Mouse (Mus musculus) heart, postnatal 36 days (tissue): Measurements from ENCODE around the gene Atp6v1g3. TPM values are rescaled to one million over a fixed set of nuclear protein-coding genes. Genes with fewer than 3 reads are reported as not detected.
A peak's percentile ranks its signal among the peaks of the same experiment; 100 is the strongest.

Experiments used
- DNase-seq, 2 experiments: peaks; one replicate each; pipeline ENCODE4 v3.0.0; 2021 to 2022
- intact Hi-C: fragments of 180-260 bp; cut with DNase I; formaldehyde crosslinking; loops from one replicate; pipeline ENCODE4 v1.15.1; 2025
- total RNA-seq, 2 experiments: library from RNA; stranded (reverse); gene quantifications; 2 replicates each; pipeline ENCODE4 v1.2.3; 2021

The Atp6v1g3 gene
- total RNA-seq = not detected

DNA sequence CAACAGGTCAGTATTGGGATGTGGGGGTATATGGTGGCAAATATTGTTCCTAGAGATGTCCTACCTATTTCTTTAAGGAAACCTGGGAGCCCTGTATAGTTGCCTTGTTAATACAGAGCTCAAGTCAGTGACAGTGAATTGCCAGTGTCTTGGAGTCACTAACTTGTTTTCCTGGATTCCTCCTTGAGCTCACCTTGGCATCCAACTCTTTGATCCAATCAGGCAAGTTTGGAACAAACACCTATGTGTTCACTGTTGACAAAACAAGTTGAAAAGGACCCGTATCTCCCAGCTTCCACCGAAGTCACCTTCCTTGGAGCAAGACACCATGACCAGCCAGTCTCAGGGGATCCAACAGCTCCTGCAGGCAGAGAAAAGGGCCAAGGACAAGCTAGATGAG lies at the start of gene Atp6v1g3:
Atp6v1g3 (plus strand) TSS at position 301 of the 400 bp plus-strand sequence.
- intact Hi-C loops = no loop called here
- no peak for DNase-seq

DNA sequence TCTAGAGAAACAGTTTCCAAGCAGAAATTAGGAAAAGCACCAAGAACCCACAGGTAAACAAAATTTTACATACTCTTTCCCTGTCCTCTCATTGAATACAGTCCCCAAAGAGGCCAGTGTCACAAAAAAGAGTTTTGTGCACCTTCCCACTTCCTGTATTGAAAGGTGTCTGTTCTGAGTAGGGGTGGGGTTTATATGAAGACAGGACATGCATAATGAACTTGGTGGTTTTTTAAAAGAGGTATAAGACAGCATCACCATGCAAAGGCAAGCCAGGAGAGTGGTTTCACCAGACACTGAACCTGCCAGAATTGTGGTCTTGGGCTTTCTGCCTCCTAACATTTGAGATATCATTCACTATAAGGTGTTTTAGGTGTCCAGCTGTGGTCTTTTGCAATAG lies 40.5 kb upstream of the Atp6v1g3 start:
- no peak for DNase-seq
- intact Hi-C loops = no loop called here

DNA sequence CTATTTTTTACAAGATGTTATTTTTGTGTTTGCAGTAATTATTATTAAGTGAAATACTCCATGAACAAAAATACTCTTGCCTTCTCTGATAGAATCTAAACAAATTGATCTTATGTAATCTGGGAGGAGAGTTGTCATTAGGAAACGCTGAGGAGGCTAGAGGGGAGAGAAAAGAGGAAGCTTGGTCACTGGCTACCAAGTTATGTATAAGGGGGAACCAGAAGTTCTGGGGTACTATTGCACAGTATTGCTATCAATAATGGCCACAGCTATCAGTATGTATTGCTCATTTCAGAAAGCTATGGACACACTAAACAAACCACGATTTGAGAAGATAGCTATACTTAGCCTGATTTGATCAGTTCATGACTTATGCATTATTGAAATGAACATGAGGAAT lies 36.3 kb upstream of the Atp6v1g3 start:
- intact Hi-C loops = no loop called here
- DNase-seq = no peak

DNA sequence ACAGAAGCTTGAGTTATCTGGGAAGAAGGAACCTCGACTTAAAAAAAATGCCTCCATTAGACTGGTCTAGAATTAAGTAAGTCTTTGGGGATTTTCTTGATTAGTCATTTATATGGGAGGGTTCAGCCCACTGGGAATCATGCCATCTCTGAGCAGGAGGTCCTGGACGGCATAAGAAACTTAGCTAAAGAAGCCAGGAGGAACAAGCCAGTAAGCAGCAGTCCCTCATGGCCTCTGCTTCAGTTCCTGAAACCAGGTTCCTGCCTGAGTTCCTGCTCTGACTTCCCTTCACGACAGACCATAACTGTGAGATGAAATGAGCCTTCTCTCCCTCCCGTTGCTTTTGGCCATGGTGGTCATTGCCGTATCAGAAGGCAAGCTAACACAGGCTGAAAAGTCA lies 29.6 kb upstream of the Atp6v1g3 start:
- intact Hi-C loops = no loop called here
- DNase-seq = peak; percentile 19 to 21

DNA sequence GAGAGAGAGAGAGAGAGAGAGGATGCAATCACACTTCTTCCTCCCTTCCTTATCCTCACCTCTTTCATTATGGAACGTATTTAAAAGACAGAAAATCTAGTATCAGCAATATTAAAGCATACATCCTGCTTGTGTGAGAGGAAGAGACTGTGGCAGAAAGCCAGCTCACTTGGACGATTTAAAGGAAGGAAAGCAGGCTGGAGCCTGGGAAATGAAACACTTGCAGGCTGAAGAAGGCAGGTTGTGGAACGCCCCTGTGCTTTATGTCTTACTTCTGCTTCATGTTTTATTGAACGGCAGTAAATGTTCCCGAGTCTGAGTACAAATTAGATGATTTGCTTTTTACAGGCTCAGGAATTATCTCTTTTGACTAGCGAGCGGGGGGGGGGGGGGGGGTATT lies 29.1 kb upstream of the Atp6v1g3 start:
- peak in 1 of 2 experiments; percentile 28 for DNase-seq
- intact Hi-C loops = no loop called here

DNA sequence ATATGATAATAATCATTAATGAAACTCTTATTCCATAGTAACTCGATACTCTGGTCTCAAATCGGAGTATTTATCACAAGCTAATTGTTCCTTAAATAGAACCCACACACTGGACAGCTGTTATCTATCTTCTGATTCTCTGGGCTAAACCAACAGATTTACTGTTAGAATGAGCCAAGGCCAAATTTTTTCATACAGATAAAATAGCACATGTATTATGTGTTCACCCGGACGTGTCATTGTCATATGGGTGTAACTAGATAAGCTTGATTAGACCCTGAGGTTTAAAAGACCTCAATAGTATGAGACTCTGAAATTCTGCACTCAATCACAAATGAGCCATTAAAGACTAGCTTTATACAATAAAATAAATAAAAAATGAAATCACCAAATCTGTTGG lies 28.4 kb upstream of the Atp6v1g3 start:
- intact Hi-C loops = no loop called here
- DNase-seq = no peak

DNA sequence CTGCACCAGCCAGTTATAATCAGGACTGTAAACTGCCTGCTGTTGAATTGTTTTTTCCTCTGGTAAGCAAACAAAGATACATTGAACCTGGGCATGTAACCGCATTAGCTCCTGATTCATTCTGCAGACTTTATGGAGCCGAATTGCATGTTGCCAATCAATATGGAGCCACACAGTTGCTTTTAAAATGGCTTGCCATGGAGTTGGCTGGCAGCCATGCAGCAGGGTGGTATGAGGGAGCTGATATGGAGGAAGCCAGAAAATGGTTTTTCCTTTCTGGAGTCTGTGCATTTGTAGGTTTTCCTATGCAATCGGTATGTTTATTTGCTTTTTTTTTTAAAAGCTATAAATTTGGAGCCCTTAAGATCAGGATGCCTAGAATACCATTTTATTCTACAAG lies 28.0 kb upstream of the Atp6v1g3 start:
- no peak for DNase-seq
- intact Hi-C loops = no loop called here

DNA sequence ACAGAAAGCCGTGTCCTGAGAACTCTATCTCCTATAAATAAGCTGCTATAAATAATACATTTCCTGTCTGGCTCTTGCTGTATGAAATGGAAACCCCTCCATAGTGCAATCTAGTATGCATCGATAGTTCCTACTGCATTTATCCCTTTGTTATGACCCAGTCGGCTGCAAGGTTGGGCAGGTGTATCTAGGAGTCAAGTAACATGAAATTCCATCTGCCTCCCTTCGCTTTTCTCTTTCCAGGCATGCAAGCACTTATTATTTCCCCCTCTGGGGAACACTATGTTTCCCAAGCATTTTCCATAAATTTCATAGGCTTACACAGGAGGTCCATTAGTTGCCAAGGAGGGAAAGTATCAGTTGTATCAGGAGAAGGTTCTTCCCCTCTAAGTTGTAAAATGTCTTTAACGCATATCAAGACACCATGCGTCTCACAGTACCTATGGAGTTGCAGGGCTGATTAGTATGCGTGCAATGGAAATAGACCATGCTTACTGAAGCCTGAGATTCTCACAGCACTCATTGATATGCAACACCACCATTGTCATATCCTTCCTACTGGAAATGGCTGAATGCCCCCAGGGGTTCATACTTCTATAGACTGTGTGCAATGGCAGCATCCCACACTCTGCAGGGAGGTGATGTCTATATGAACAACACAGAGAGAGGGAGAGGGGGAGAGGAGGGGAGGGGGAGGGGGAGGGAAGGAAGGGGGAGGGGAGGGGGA lies 26.9 kb upstream of the Atp6v1g3 start:
- intact Hi-C loops = no loop called here
- no peak for DNase-seq

DNA sequence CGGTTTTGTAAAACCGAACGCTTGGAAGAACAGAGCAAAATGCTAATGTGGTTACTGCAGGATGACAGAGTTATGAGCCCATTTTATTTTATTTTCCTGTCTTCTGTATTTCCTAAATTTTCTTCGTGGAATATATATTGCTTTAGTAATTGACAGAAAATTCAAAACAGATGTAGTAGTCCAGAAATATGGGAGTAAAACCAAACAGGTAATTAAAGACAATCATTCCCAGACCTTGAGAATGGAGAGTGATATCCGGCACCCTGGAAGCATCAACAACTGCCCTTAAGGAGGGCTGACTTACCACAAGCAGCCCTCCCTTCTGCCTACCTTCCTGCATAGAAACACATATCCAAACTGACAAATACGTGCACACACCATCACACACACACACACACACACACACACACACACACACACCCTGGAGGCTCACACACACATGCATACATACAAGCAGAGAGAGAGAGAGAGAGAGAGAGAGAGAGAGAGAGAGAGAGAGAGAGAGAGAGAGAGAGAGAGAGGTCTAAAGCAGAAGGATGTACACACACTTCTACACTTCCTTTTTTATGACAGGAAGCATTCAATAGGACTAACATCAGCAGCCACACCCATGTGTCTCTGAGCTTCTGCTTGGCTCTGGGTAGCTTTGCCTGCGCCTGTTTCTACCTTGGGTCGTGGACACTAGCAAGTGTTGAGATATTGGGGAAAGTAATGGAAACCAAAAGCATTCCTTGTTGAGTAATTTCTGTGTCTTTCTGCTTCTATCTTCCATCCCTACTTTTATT lies 25.6 kb upstream of the Atp6v1g3 start:
- no peak for DNase-seq
- intact Hi-C loops = no loop called here

DNA sequence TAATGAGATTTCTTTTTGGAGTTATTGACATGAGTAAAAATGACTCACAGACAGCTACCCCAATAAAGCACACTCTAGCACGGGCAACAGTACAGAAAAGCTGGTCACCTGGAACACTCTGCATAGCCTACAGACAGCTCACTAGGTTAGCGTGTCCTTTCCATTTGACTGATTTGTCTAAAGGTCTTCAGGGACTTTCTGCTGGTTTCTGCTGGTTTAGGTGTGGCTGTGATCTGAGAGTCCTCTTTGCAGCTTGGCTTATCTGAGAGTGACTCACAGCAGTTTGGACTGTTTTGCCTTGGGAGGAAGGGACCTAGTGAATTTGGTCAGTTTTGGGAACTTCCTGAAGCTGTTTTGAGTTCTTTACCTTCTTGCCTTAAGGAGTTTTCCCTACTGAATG lies 24.8 kb upstream of the Atp6v1g3 start:
- intact Hi-C loops = no loop called here
- DNase-seq = no peak

DNA sequence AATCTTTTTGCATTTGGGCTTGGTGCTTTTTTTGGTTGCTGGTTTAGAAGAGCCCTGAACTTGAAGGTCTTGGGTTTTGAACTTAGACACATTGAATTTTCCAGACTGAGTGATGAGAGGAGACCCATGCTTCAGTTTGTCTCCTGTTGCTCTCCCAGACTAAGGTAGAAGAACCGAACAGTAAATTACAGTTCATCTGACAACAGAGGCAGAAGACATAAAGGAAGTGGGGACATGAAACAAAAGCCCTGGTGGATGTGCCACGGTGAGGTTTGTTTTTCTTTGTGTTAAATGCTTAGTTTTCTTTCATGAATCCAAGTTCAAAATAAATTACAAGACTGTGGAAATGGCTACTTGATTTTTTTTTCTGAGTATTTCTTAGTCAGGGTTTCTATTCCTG lies 22.6 kb upstream of the Atp6v1g3 start:
- no peak for DNase-seq
- intact Hi-C loops = no loop called here

DNA sequence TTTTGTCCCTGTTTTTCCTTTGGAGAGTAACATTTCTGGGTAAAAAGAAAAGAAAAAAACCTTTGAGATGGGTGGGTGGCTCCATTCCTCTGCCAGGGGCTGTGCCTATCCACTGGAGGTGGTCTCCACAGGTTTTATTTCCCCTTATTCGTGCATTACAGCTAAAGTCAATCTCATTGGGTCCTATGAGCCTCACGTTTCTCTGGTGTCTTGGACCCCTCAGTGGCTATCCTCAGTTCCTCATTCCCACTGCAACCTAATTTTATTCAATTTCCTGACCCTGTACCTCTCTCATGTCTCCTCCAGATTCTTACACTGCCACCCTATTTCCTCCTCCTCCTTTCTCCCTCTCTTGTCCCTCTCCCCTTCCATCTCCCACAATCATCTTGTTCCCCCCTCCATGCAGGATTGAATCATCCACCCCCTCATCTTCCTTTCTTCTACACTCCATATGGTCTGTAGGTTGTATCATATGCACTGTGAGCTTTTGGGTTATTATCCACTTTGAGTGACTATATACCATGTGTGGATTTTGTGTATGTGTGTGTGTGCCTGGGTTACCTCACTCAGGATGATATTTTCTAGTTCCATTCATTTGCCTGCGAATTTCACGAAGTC lies 17.3 kb upstream of the Atp6v1g3 start:
- no peak for DNase-seq
- intact Hi-C loops = no loop called here

DNA sequence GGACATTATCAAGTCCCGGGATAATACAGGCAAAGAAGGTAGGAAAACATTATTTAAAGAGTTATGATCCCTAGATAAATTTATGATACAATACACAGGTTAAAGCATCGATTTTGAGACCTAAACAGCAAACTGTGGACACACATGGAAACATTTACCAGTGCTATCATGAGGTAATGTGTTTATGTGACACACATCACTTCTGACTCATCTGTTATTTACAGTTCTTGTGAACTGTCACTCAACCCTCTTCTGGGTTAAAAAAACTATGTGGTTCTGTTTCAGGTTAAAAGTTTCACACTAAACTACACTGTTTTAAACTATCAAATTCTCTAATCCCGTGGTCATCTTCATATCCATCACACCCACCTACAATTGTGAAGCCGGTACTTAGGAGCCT lies 14.8 kb upstream of the Atp6v1g3 start:
- DNase-seq = no peak
- intact Hi-C loops = no loop called here

DNA sequence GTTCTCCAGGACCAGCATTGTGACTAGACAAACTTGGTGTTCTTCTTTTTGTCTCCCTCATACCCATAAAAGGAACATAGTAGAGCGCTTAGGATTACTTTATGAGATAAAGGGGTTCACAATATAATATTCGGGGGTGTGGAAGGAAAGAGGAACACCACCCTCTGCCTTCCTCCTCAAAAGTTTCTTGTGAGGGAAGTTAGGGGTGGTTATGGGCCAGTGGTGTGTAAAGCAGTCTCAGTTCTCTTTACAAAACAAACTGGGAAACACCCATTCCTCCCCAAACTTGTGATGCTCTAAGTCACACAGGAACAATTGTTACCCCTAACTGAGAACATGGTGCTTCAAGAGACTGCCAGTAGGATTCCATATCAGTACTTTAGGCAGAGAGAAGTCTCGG lies 12.0 kb upstream of the Atp6v1g3 start:
- DNase-seq = no peak
- intact Hi-C loops = no loop called here

DNA sequence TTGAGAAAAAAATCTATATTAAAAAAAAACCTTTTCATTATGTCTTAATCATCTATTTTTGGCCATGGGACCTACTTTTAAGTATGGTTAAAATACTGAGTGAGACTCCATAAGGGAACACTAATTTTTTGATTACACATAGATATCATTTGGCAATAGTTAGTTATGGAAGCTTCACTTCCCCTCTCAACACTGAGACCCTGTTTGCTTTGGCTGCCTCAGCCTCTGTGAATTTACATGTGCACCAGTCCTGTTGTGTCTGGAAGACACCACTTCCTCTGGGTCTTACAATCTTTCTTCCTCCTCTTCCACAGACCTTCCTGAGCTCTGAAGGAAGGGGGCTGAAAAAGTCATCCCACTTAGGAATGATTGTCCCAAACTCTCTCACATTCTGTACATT lies 11.1 kb upstream of the Atp6v1g3 start:
- intact Hi-C loops = no loop called here
- DNase-seq = no peak

DNA sequence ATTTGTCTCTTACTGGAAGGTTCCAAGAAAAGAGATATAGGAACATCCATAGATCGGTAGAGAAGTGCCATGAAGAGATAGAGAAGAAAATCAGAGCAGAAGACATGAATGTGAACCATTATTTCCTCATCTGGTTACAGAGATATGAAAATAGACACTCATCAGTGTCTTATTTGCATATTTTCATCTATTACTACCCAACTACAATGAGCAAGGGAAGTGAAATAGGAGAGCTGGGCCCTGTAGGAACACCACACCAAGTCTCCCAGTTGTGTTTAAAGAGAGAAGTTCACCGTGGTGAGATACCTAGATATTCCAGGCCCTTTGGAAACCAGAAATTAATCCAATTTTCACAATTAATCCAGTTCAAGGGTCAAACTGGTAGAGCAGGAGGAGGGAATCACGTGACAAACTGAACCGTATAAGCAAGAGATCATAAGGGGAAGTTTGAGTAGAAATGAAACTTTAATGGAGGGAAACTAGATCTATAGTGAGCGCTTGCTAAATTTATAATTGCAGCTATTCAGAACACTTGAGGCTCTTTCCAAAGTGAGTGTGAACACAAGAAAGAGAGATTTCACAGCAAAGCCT lies 6.0 kb upstream of the Atp6v1g3 start:
- DNase-seq = no peak
- intact Hi-C loops = no loop called here

DNA sequence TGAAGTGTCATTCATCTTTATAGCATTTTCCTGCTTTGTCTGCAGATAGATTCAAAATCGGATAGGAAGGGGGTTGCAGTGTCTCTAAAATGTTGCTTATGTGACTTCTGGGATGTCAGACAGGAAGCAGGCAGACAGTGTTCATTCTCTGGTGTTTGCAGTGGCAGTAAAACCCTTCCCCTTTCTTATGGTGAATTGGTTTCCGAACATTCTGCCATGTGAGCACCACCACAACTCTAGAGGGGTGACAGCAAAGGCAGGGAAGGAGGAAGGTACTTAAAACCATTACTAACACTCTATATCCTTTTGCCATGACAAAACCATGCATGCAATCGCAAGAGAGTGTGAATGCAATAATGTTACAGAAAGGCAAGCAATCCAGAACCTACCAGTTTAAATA lies 1.4 kb downstream of the Atp6v1g3 start:
- no peak for DNase-seq
- intact Hi-C loops = no loop called here

DNA sequence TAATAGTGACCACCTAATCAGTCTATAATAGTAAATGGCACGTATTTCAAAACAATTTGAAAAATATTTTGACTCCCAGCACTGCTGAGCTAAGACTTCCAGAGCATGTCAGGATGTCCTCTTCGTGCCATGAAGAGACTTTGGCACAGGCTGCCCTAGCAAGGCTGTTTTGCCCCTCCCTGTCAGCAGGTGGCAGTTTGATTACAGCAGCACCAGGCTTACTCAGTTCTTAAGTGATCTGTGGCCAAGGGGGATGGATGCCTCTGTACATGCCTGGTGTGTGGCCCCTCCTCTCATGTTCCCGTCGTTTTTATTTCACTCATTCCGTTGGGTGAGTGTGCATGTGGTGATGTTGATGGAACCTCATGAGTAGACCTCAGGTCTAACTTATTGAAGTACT lies 2.3 kb downstream of the Atp6v1g3 start:
- intact Hi-C loops = no loop called here
- DNase-seq = no peak

DNA sequence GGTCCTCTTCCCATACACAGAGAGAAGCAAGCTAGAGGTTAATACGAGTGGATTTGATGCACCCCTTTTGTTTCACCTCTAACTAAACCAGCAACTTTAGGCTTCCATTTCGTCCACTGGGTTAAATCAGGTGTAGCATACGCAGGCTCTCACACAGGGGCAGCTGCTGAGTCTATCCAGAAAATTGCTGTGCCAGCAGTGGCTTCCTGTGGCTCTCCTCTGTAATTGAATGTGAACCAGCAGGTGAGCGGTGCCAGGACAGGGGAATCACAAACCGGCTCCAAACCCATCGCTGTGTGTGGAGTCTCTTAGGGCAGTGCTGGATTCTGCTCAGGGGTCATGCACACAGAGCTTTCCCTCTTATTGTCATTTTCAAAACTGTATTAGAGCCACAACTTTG lies 7.6 kb downstream of the Atp6v1g3 start:
- intact Hi-C loops = no loop called here
- no peak for DNase-seq

DNA sequence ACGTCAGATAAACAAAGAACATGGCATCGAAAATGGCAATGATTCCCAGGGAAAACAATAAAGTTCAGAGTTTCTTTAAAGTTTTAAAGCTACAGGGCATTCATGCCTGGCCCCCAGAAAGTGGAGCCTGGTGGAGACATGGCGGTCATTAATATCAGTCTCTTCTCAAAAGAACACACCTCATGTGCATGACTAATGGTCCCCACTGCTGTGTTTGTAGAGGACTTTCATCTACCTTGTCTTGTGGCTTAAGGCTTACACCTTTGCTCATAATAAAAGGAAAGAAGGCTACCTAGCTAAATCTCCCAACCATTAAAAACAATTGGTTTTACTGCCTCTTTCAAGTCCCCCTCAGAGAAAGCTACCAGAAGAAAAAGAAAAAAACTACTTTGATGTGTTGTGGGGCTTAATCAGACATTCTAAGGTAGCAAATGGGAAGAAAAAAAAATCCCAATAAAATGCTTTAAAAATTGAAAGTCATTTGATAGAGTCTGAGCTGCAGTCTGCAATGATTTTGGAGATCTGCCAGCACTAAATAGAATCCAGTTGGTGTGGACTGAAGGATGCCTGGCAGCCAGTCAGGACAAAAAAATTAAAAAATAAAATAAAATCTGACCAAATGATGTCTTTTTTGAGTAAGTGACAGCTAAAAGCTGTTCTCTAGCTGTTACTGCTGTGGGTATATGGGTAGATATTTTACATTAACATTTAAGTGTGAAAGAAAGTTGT lies 9.0 kb downstream of the Atp6v1g3 start:
- intact Hi-C loops = no loop called here
- no peak for DNase-seq

DNA sequence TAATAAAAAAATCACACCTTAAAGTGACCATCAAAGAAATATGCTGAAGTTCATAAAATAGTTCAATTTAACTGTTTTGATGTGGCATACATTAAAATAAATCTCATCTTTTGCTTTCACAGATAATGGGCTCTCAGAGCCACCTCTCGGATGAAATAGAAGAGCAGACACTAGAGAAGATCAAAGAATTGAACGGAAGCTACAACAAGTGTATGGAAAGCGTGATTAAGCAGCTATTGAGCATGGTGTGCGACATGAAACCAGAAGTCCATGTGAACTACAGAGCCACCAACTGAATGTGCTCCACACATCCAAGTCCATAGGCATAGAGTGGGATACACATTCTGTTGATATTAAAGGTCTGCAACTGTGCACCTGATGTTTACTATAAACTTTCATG lies 14.1 kb downstream of the Atp6v1g3 start:
- intact Hi-C loops = no loop called here
- no peak for DNase-seq
